In genomic region chr5:64802143-64802542, GRCm38 (mm10) we compare ENCODE assay signal across 8 mouse cellular contexts. TPM values are rescaled to one million over a fixed set of nuclear protein-coding genes. Genes with fewer than 3 reads are reported as not detected.
DNase-seq lines count a peak whose midpoint lies in the region; ATAC-seq and TF ChIP-seq lines count a peak whose summit lies in the region.

No protein-coding gene starts in this region.

- H3K4me3 ChIP-seq in heart, embryonic 16.5 days (ENCODE audit: low read length), result peak overlapping the region; percentile 80
- H3K4me3 ChIP-seq in bone marrow, adult 2 months (replicated peaks; ENCODE audit: control insufficient read depth, low read depth, low read length), result peak overlapping the region; percentile 76
- H3K4me3 ChIP-seq in hindbrain, embryonic 11.5 days (ENCODE audit: low read depth, low read length), result peak overlapping the region; percentile 73
- peak overlapping the region; percentile 97 for H3K4me3 ChIP-seq in midbrain, embryonic 10.5 days

- TF ChIP-seq POLR2A in bone marrow, adult 2 months (IDR thresholded peaks at IDR 0.05; ENCODE audit: borderline replicate concordance, control insufficient read depth, low read depth, low read length), result no peak

- H3K27me3 ChIP-seq in heart, embryonic 16.5 days (ENCODE audit: control insufficient read depth, insufficient read depth, low read length), result no peaks in the 10 kb centered on the region
- no peaks in the 10 kb centered on the region for H3K27me3 ChIP-seq in hindbrain, embryonic 11.5 days (ENCODE audit: control insufficient read depth, insufficient read depth, low read length)
- no peaks in the 10 kb centered on the region for H3K27me3 ChIP-seq in midbrain, embryonic 10.5 days (ENCODE audit: low read depth, poor library complexity, severe bottlenecking)

- no peak for ATAC-seq in heart, embryonic 16.5 days (replicated peaks; ENCODE audit: extremely low read depth, insufficient read depth, low FRiP score)
- ATAC-seq in hindbrain, embryonic 11.5 days (ENCODE audit: low FRiP score), result no peak

- no peak for DNase-seq in heart, postnatal 25 days (ENCODE audit: low spot score)
- DNase-seq in hindbrain, embryonic 11.5 days (ENCODE audit: low spot score), result no peak
- no peak for DNase-seq in midbrain, embryonic 10.5 days (ENCODE audit: low spot score)
- no peak for DNase-seq in urinary bladder, postnatal 10 days (ENCODE audit: low spot score)
- no peak for DNase-seq in gastrocnemius, postnatal 25 days
- DNase-seq in right cerebral cortex, adult 18-20 months, result no peak

- H3K4me2 ChIP-seq in heart, embryonic 16.5 days (ENCODE audit: low read depth, low read length), result peak overlapping the region; percentile 91
- peak overlapping the region; percentile 56 for H3K4me2 ChIP-seq in hindbrain, embryonic 11.5 days (replicated peaks; ENCODE audit: low read depth, low read length)

- peak overlapping the region; percentile 97 for H3K27ac ChIP-seq in heart, embryonic 16.5 days (ENCODE audit: low read length)
- peak overlapping the region; percentile 99 for H3K27ac ChIP-seq in bone marrow, adult 2 months (ENCODE audit: control insufficient read depth, insufficient read depth, low read depth, low read length, poor library complexity)
- peak overlapping the region; percentile 99 for H3K27ac ChIP-seq in hindbrain, embryonic 11.5 days (ENCODE audit: low read depth, low read length)
- peak overlapping the region; percentile 99 for H3K27ac ChIP-seq in midbrain, embryonic 10.5 days (replicated peaks)

- H3K9me3 ChIP-seq in heart, embryonic 16.5 days (replicated peaks; ENCODE audit: control insufficient read depth, low read length), result peaks cover 7% of the 10 kb centered on the region
- H3K9me3 ChIP-seq in hindbrain, embryonic 11.5 days (ENCODE audit: control insufficient read depth, low read length), result no peaks in the 10 kb centered on the region
- H3K9me3 ChIP-seq in midbrain, embryonic 10.5 days (replicated peaks), result peaks cover 12% of the 10 kb centered on the region

- 18% methylated on average over 8 of the region's 8 CpGs for WGBS in heart, embryonic 16.5 days
- WGBS in bone marrow, adult 2 months, result 33% methylated on average over 8 of the region's 8 CpGs
- 4% methylated on average over 8 of the region's 8 CpGs for WGBS in hindbrain, embryonic 11.5 days
- WGBS in midbrain, embryonic 10.5 days, result 2% methylated on average over 8 of the region's 8 CpGs

- no peak for TF ChIP-seq CTCF in bone marrow, adult 2 months (IDR thresholded peaks at IDR 0.05; ENCODE audit: control insufficient read depth, insufficient read depth, low read length)

- peak overlapping the region; percentile 96 for H3K9ac ChIP-seq in heart, embryonic 16.5 days (ENCODE audit: low read length)
- H3K9ac ChIP-seq in hindbrain, embryonic 11.5 days (ENCODE audit: low read depth, low read length), result peak overlapping the region; percentile 83

- no peaks in the 10 kb centered on the region for H3K36me3 ChIP-seq in heart, embryonic 16.5 days (ENCODE audit: control insufficient read depth, insufficient read depth)
- no peaks in the 10 kb centered on the region for H3K36me3 ChIP-seq in hindbrain, embryonic 11.5 days (ENCODE audit: control insufficient read depth, insufficient read depth, low read length)
- H3K36me3 ChIP-seq in midbrain, embryonic 10.5 days, result 0 out of 2 replicates have a peak, but pooled peaks cover 7% of the 10 kb centered on the region

- peaks cover 22% of the 10 kb centered on the region for H3K4me1 ChIP-seq in heart, embryonic 16.5 days (ENCODE audit: control insufficient read depth, insufficient read depth, low read length)
- peaks cover 3% of the 10 kb centered on the region; the same call in 1 of the 2 replicates for H3K4me1 ChIP-seq in bone marrow, adult 2 months (ENCODE audit: control insufficient read depth, insufficient read depth, low read length)
- peaks cover 2% of the 10 kb centered on the region; the same call in 1 of the 2 replicates for H3K4me1 ChIP-seq in hindbrain, embryonic 11.5 days (replicated peaks; ENCODE audit: control insufficient read depth, insufficient read depth, low read length)
- peaks cover 39% of the 10 kb centered on the region for H3K4me1 ChIP-seq in midbrain, embryonic 10.5 days

- intact Hi-C loops in heart, postnatal 25 days (cut with DNase I), result loop anchor here (2.0 kb wide), 1 partner anchor 295 kb away; no protein-coding TSS in a partner anchor

RNA-seq across cellular contexts. Expression of gene Klf3, which starts 1.0 kb away (rescaled TPM):
- polyA plus RNA-seq in heart, embryonic 16.5 days (2015; fragmentation: Nextera tagmentation; extraction: Ambion mirVana), result 41.2 and 41.9 TPM in 2 replicates
- 10 to 100 TPM; 43.6 to 55.6 TPM for total RNA-seq in heart, postnatal 25 days (2021)
- polyA plus RNA-seq in bone marrow, adult 2 months (2011; ENCODE audit: insufficient read depth, insufficient read length, low replicate concordance, missing spikeins), result 60.7 and 72.8 TPM in 2 replicates
- 35.3 and 47.2 TPM in 2 replicates for polyA plus RNA-seq in hindbrain, embryonic 11.5 days (2014; fragmentation: Nextera tagmentation; extraction: Ambion mirVana)
- polyA plus RNA-seq in midbrain, embryonic 10.5 days (2016; fragmentation: Nextera tagmentation; extraction: Ambion mirVana), result 61.9 and 63.1 TPM in 2 replicates
- total RNA-seq in gastrocnemius, postnatal 25 days (2021), result 10 to 100 TPM; 12.6 to 17.5 TPM
